Mouse (Mus musculus): Measurements from ENCODE around the gene Szrd1.

Szrd1 gene

DNA sequence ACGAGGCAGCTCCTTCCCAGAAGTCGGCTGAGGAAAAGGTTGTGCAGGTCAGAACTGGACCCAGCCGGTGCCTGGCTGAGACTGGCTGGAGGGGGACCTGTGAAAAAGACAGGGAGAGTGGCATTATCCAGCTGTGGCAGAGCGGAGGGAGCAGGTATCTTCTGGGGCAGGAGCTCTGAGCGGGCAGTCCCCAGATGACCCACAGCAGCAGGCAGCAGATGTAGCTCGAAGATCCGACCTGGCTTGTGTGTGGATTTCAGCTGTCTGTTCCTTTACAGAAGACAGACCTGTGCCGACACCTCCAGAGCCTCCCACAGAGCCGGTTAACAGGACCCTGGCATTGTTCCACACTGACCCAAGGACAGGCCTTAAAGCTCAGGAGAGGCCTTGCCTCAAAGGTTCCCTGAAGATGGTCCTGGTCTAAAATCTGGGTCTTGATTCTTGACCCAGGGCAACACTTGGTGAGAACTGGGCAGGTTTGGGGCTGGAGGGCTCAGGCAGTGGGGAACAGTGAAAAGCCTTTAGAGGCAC is 72.0 kb downstream of the Szrd1 start:
- TF ChIP-seq GATA4 (IDR thresholded peaks at IDR 0.05; ENCODE audit: insufficient replicate concordance, low read length): no peak

DNA sequence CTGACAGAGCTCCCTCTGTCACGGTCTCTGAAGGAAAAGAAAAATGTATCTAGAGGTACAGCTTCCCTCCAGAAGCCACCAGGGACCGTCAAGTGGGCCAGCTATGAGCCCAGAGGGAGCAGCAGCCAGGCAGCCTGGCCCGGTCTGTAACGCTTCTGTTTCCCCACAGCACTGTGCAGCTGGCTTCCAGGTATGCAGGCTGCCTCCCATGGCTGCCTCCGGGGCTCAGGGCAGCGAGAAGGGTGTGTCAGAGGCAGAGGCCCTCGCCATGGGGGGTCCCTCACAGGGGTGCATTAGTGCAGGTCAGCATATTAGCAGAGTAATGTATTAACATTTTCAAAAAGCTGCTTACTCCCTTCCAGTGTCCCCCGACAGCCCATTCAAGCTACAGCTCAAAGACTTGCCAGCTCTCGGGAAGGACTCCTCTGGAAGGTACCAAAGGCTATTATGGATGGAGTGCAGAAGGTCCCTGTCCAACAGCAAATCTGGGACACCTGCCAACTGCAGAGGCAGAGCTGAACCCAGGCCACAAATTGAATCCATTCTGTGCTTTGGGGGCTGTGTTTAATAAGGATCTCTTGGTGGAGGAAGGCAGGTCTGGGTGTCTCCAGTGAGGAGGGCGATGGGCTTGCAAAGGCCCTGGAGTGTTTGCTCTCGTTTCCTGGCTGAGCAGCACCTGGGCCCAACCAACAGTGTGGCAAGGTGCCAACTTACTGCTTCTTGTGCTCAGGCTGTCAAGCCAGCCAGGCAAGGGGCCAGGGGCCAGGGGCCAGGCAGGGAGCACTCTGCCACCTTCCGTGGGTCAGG is 72.7 kb downstream of the Szrd1 start:
- TF ChIP-seq GATA4 (IDR thresholded peaks at IDR 0.05; ENCODE audit: insufficient replicate concordance, low read length): no peak

DNA sequence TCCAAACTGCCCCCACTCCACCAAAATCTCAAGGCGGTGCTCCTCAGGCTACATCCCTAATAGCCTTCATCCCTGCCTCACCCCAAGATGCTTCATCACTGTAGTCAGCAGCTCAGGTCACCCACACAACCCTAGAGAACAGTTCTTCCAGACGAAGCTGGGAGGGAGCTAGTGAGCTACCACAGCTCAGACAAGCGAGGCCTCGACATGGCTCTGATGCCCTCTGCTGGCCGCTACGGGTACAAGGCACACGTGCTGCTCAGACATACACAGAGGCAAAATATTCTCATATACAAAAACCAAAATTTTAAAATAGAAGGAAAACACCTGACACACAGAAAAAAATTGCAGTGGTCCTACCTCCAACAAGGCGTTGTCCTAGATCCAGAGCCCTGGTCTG is 74.5 kb downstream of the Szrd1 start:
- no peak for TF ChIP-seq GATA4 (IDR thresholded peaks at IDR 0.05; ENCODE audit: insufficient replicate concordance, low read length)

DNA sequence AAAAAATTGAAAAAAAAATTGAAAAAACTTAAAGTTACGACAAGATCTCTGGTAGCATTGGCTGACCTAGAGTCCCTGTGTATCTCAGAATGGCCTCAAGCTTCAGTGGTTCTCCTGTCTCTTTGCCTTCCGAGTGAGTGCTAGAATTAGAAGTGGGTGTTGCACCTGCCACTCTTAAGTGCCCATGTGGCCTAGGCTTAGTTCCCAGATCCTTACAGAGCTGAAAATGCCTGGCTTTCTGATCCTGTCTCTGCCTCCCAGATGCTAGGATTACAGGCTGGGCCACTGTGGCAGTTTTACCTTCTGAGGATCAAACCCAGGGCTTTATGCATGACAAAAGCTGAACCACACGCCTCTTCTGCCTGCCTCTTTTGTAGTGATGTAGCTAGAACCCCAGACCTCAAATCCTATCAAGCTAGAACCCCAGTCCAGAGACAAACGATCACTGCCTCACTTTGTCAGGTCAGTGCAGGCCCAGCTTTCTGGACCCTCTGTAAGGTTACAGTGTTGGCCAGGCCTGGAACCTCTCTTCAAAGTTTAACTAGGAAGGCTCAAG is 75.4 kb downstream of the Szrd1 start:
- no peak for TF ChIP-seq GATA4 (IDR thresholded peaks at IDR 0.05; ENCODE audit: insufficient replicate concordance, low read length)
